Comparison of ENCODE assay signal across 8 mouse cellular contexts in genomic region chr11:58978027-58978705, GRCm38 (mm10). TPM values are rescaled to one million over a fixed set of nuclear protein-coding genes. Genes with fewer than 3 reads are reported as not detected.
DNase-seq lines count a peak whose midpoint lies in the region; ATAC-seq lines count a peak whose summit lies in the region.

Gene Trim11, plus strand, starts transcription at chr11:58978093.

- ATAC-seq in intestine, embryonic 14.5 days (replicated peaks; ENCODE audit: low FRiP score, low TSS enrichment, low read depth): peak; percentile 66
- ATAC-seq in midbrain, embryonic 11.5 days (ENCODE audit: low FRiP score): peak; percentile 78

- WGBS in intestine, embryonic 14.5 days: under 1% methylated on average over 64 of the region's 64 CpGs
- under 1% methylated on average over 64 of the region's 64 CpGs for WGBS in limb, embryonic 10.5 days
- under 1% methylated on average over 64 of the region's 64 CpGs for WGBS in midbrain, embryonic 11.5 days

- peak within 1 kb of the TSS; percentile 80 for H3K9ac ChIP-seq in intestine, embryonic 14.5 days (ENCODE audit: low read length)
- H3K9ac ChIP-seq in midbrain, embryonic 11.5 days (ENCODE audit: low read length): peak within 1 kb of the TSS; percentile 86

- no peaks in the 10 kb centered on the region for H3K27me3 ChIP-seq in intestine, embryonic 14.5 days (replicated peaks; ENCODE audit: control insufficient read depth, insufficient read depth, low read length)
- H3K27me3 ChIP-seq in limb, embryonic 10.5 days (ENCODE audit: low read depth, poor library complexity, severe bottlenecking): no peaks in the 10 kb centered on the region
- no peaks in the 10 kb centered on the region for H3K27me3 ChIP-seq in midbrain, embryonic 11.5 days (ENCODE audit: control insufficient read depth, insufficient read depth, low read length)

- H3K36me3 ChIP-seq in intestine, embryonic 14.5 days (ENCODE audit: control insufficient read depth, insufficient read depth, low read length): peaks cover 17% of the 10 kb centered on the region
- H3K36me3 ChIP-seq in limb, embryonic 10.5 days: peaks cover 49% of the 10 kb centered on the region
- H3K36me3 ChIP-seq in midbrain, embryonic 11.5 days (ENCODE audit: control insufficient read depth, insufficient read depth, low read length): peaks cover 2% of the 10 kb centered on the region; the same call in 1 of the 2 replicates

- peak within 1 kb of the TSS; percentile 98 for H3K4me2 ChIP-seq in intestine, embryonic 14.5 days (ENCODE audit: low read length)
- peak within 1 kb of the TSS; percentile 95 for H3K4me2 ChIP-seq in midbrain, embryonic 11.5 days

- peak; percentile 53 to 70 for DNase-seq in left cerebral cortex, adult 18-20 months (ENCODE audit: low spot score in 2 of 2)
- no peak for DNase-seq in left cerebral cortex, adult 11 months (ENCODE audit: low spot score)
- DNase-seq in cerebellum, postnatal 14 days: peak; percentile 69 to 73
- DNase-seq in gastrocnemius, postnatal 4 days (ENCODE audit: low spot score in 2 of 2): peak; percentile 27 to 56
- DNase-seq in intestine, embryonic 14.5 days (ENCODE audit: low spot score): peak; percentile 85
- DNase-seq in limb, embryonic 10.5 days (ENCODE audit: low spot score): peak; percentile 84
- DNase-seq in midbrain, embryonic 11.5 days (ENCODE audit: low spot score, missing footprints): no peak
- peak; percentile 49 to 65 for DNase-seq in spleen, adult 18-20 months

- peak within 1 kb of the TSS; percentile 95 for H3K4me3 ChIP-seq in intestine, embryonic 14.5 days (ENCODE audit: low read depth, low read length)
- peak within 1 kb of the TSS; percentile 81 for H3K4me3 ChIP-seq in limb, embryonic 10.5 days
- peak within 1 kb of the TSS; percentile 87 for H3K4me3 ChIP-seq in midbrain, embryonic 11.5 days (ENCODE audit: low read depth, low read length)

- H3K4me1 ChIP-seq in intestine, embryonic 14.5 days (replicated peaks; ENCODE audit: control insufficient read depth, insufficient read depth, low read length): peaks cover 24% of the 10 kb centered on the region
- peaks cover 33% of the 10 kb centered on the region for H3K4me1 ChIP-seq in limb, embryonic 10.5 days
- peaks cover 22% of the 10 kb centered on the region for H3K4me1 ChIP-seq in midbrain, embryonic 11.5 days (ENCODE audit: control insufficient read depth, insufficient read depth, low read length)

- H3K9me3 ChIP-seq in intestine, embryonic 14.5 days (ENCODE audit: control insufficient read depth, low read length): no peaks in the 10 kb centered on the region
- H3K9me3 ChIP-seq in limb, embryonic 10.5 days (replicated peaks): no peaks in the 10 kb centered on the region
- no peaks in the 10 kb centered on the region for H3K9me3 ChIP-seq in midbrain, embryonic 11.5 days (ENCODE audit: control insufficient read depth, low read length)

- H3K27ac ChIP-seq in intestine, embryonic 14.5 days (ENCODE audit: low read depth): peak within 1 kb of the TSS; percentile 72
- peak within 1 kb of the TSS; percentile 88 for H3K27ac ChIP-seq in limb, embryonic 10.5 days
- peak within 1 kb of the TSS; percentile 55 for H3K27ac ChIP-seq in midbrain, embryonic 11.5 days (ENCODE audit: low read depth, low read length)

RNA-seq across cellular contexts. Expression of gene Trim11, which starts in this region (rescaled TPM):
- 10 to 100 TPM; 22.5 to 25.4 TPM for total RNA-seq in left cerebral cortex, adult 18-20 months (2021)
- total RNA-seq in gastrocnemius, postnatal 4 days (2021): 10 to 100 TPM; 16.7 to 19.6 TPM
- polyA plus RNA-seq in intestine, embryonic 14.5 days (2014; fragmentation: Nextera tagmentation; extraction: Ambion mirVana): 16.5 and 19.6 TPM in 2 replicates
- 17.8 and 20.7 TPM in 2 replicates for polyA plus RNA-seq in limb, embryonic 10.5 days (2016; fragmentation: Nextera tagmentation; extraction: Ambion mirVana)
- 17.6 and 18.5 TPM in 2 replicates for polyA plus RNA-seq in midbrain, embryonic 11.5 days (2014; fragmentation: Nextera tagmentation; extraction: Ambion mirVana)

Comparison
In these comparisons a context has a peak if more than half of its experiments do, and no peak if none do; other contexts are left out.
1. DNase-seq: peak in left cerebral cortex, adult 18-20 months (2 of 2), cerebellum, postnatal 14 days (2 of 2), gastrocnemius, postnatal 4 days (2 of 2), intestine, embryonic 14.5 days (single experiment), limb, embryonic 10.5 days (single experiment) and spleen, adult 18-20 months (2 of 2); none in left cerebral cortex, adult 11 months (single experiment) and midbrain, embryonic 11.5 days (single experiment).
2. Peak in every context shown above with its lines, with median percentiles within 50 percentile points of each other: H3K27ac ChIP-seq and H3K4me3 ChIP-seq.